Mouse (Mus musculus) adrenal gland, postnatal 25 days (tissue): Measurements from ENCODE around the gene Inpp4b. TPM values are rescaled to one million over a fixed set of nuclear protein-coding genes. Genes with fewer than 3 reads are reported as not detected.
A peak's percentile ranks its signal among the peaks of the same experiment; 100 is the strongest.
"Not testable (repeated sequence)": the region's sequence is repeated elsewhere in the genome, so short reads cannot be mapped to it uniquely, and the experiment has no call there.

ENCODE experiments used
- DNase-seq: peaks from one replicate; pipeline ENCODE4 v3.0.0; 2021; ENCODE audit warnings: mixed read lengths
- total RNA-seq: library from RNA; stranded (reverse); gene quantifications from 2 replicates; pipeline ENCODE4 v1.2.3, GENCODE M21; 2021

Gene Inpp4b
- total RNA-seq, 1 experiment from 2014 or later = 8.7 TPM

DNA sequence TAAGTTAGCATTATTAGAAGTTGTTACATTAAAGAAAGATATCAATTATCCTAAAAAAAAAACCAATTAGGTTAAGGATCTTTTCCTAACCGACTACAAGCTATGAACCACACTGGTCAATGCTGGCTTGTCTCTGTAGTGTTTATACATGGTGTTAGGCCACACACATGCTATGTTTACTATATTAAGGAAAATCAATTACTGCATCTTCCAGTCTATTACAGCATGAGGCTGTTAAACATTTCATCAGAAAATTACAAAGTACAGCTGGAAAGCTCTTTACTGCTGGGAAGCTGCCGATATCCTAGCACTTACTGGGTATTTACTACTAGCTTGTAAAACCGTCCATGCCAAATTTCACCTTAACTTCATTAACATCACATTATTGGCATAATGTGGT is 653.9 kb downstream of the Inpp4b start:
- no peak for DNase-seq

DNA sequence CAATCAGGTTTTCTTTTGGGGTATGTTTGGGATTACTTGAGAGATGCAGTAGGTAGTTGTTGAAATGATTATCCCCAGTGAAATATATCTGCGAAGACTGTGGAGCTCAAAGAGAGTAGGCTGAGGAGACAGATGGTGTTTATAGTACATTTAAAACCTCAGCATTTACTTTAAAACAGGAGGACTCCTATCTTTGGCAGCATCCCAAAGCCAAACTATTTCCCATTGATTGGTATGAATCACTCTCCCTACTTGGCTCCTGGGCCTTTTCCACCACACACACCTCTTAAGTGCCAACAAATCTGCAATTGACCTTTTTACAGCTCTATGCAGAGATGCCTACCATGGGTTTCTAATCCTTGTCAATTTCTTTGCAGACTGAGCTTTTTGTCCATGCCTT is 654.5 kb downstream of the Inpp4b start:
- no peak for DNase-seq

DNA sequence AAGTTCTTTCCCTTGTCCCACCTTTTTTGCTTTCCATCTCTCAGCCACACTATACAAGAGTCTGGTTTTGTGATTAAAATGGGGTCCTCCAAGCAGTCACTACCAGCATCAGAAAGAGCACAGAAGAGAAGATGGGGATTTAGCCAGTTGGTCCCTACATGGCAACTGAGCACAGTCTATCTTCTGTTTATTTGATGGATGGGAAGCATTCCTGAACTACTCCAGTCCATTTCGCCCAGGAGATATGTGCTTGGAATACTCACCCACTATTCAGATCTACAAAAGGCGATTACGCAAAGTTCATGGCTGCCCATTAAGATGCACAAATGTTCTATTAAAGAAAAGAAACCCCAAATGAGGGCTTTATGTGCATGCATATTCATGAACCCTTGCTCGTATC is 661.8 kb downstream of the Inpp4b start:
- DNase-seq = no peak

DNA sequence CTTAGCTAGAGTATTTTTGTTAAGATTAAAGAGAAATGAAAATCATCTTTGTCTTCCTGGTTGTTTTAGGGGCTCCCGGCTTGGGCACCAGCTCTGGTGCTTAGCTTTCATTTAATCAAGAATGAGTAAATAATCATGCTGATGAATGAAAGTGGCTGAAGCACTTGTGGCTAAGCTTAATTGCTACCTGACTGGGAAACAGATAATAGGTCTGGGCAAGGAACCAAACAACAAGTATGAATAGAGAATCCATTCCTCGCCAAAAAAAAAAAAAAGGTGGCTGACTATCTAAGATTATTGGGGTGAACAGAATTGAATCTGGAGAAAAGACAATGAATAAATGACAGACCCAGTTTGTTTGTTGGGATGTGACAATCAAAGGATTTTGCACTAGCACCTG is 663.1 kb downstream of the Inpp4b start:
- DNase-seq = no peak

DNA sequence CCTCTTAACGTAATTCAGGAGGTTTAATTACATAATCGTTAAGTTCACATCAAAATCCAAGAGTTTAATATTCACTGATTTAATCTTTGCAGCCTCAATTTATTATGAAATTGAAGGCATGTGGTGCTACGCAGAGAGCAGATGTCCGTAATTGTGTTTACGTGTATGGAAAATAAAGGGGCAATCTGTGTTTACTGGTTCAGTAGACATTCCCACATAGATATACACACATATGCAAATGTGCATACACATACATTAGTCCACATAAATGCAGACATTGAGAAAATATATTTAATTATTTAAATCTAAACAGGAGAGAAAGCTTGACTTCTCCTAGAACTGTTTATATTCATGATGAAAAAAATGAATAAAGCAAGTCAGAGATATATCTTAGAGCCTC is 675.4 kb downstream of the Inpp4b start:
- no peak for DNase-seq

DNA sequence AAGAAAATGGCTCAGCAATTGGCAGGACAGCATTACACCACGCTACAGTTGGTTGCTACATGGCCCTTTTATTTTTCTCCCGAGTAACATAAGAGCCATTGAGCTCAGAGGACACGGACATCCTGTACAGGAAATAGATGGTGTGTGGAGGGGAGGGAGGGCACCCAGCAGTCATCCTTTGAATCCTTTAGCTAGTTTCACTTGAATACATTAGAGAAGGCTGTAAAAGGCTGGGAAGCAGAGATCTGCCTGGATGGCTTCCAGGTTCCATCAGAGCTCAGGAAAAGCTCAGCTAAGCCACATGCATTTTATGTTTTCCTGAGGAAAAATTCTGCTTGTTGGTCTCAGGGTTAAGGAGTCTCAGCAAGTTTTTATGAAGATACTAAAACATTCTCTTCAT is 685.0 kb downstream of the Inpp4b start:
- DNase-seq = peak; percentile 2

DNA sequence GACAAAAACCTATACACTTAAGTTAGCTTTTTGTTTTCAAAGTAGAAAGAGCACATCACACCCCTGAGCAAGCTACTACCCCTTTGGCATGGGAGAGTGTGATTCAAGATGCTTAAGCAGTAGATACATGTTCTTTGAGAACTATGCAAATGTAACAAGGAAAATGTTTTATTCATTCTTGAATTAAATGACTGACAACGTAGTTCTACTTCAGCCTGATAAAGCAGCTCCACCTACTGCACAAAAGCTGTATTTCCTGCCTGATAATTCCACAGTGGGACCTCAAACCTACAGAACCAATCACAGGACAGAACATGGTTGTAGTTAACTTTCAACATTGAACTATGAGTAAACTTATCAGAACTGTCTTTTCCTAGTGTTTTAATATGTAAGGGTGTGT is 686.5 kb downstream of the Inpp4b start:
- DNase-seq = no peak

DNA sequence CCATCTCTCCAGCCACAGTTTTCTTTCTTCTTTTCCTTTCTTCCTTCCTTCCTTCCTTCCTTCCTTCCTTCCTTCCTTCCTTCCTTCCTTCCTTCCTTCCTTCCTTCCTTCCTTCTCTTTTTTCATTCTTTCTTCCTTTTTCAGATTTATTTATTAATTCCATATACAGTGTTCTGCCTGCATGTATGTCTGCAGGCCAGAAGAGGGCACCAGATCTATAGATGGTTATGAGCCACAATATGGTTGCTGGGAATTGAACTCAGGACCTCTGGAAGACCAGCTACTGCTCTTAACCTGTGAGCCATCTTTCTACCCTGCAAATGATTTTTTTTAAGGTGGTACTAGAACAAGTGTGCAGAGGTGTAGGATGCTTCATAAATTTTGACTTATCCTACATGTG is 689.7 kb downstream of the Inpp4b start:
- DNase-seq = not testable (repeated sequence)

DNA sequence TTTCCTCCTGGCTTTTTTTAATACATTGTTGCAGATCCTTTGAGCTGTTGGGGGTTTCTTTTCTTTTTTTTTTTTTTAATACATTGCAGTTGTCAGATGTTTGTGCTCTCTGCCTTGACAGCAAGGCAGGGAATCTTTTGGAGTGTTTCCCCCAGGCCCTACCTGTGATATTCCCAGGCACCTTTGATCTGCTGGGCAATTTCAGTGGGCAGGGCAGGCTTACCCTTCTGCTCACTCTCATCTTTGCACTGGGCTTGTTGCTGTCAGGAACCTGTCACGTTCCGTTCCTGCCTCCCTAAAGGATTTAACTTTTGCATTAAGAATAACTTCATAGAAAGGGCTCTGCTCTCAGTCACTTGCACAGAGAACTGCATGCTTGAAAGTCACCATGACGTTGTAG is 711.7 kb downstream of the Inpp4b start:
- DNase-seq = no peak

DNA sequence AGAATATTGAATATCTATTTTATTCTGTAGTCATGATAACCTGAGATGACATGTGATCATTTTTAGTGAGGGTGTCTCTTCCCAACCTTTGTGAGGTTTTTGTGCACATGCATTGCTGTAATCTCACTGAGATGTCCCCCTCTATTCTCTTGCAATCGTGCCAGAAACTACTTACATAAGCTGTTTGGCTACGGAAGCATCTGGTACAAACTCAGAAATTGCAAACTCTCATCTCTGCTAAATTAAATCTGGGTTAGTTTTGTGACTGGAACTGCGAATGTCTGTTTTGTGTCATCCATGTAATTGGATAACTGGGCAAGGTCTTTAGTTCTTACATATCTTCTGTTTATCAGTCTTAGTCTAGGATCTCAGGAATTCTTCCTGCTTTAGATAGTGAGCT is 725.3 kb downstream of the Inpp4b start:
- no peak for DNase-seq

DNA sequence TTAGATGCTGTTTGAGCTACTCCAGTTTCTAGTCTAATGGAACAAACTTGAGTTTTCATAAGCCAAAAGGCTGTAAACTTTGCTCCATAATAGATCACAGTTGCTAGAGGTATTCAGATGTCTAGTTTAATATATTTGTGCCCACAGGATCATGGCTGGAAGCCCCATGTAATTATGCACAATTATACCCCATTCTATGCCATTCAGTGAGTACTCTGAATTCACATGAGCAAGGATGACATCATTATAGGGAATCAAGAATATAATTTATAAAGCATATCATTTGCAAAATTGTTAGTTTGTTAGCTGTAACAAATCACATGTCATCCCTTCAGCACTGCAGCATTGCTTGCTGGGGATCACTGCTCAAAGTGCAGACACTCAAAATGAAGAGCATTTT is 736.9 kb downstream of the Inpp4b start:
- no peak for DNase-seq

DNA sequence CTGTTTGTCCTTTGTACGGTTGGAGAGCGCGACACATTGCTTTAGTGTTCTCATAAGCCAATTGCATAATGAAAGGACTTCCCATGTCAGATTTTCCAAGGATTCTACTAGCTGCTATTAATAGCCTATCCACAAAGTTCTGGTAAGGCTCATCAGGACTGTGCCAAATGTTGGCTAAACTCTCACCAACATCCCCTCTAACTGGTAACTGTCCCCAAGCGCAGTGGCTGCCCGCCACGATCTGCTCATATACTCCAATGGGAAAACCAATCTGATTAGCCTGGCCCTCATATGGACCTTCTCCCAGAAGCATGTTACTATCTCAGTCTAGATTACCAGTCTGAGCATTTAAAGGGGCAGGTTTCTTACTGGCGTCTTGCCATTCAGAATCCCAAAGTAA is 744.3 kb downstream of the Inpp4b start:
- DNase-seq = not testable (repeated sequence)

DNA sequence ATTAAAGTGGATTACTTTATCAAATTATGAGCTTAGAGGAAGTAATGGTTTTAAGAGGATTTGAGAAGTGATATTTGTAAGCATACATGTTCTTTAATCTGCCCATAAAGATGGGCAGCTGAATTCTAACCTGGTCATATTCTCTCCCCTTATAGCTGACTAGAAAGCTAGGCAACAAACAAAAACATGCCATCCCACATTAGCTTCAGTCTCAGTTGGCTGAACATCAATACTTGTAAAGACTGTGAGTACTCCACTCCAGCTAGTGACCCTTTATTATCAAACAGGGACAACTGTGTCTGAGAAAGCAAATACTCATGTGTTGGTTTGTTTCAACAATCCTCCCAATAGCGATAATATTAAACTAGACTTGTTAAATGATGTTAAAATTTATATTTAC is 748.5 kb downstream of the Inpp4b start:
- no peak for DNase-seq

DNA sequence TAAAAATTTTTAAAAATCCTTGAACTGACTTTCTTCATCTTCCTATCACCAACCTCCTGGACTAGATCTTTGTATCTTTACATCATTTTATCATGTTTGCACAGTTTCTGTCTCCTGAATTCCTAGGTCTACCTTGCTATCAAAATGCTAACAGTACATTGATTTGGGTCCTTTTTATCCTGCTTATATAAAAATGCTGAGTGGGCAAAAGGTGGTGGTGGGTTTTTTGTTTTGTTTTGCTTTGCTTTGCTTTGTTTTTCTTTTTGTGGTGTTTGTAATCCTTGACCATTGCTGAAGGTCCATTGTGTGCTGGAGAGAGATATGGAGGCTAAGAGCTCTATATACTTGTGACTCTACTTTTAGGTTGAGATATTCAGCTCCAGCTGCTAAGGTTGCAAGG is 750.9 kb downstream of the Inpp4b start:
- DNase-seq = no peak

DNA sequence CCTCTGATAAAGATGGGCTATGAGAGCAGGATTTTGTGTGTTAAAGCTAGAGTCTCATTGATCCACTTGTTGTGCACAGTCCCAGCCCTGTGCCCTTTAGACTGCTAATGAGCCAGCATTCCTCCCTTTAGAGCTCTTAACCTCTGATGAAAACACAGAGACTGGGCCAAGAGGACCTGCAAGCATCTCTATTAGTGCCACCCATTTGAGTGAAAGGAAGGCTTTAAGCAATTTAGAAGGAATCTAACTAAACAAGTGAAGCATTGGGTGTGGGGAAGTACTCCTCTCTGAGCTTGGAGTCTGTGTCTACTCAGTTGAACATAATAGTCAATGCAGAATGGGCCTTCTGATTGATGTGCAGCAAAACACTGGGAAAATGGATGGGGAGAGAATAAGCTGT is 762.2 kb downstream of the Inpp4b start:
- DNase-seq = no peak

DNA sequence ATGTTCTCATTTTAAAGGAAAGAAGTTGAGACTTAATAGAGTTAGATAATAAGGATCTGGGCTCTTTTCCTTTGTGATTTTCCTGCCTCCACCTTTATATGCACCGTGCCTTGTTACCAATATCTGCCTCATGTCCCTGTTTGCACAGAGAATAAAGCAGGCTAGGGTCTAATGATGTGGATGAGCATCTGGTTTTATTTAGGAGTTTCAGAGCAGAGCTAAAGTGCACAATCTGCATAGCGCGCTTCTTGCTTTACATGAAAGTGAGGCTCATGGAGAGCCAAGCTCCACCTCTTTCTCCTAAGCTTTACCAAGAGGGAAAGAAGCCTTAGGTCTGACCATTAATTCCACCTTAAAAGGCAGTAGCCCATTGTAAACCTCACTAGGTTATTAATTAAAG is 763.8 kb downstream of the Inpp4b start:
- no peak for DNase-seq

DNA sequence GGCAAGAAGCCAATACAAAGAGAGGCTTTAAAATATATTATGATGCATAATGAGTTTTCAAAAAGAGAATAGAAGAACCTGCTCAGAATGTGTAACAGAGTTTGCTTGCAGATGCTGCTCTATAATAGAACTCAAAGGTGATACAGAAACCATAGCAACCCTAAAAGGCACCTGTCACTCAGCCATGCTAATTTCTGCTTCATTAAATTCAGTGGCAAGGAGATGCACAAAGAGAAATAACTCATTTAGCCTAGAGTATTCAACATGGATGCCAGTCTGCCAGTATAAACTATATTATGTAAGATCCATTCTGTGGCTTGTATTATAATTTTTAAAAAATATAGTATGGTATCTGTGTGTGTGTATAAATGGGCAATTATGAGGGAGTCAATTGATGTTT is 807.9 kb downstream of the Inpp4b start:
- no peak for DNase-seq

DNA sequence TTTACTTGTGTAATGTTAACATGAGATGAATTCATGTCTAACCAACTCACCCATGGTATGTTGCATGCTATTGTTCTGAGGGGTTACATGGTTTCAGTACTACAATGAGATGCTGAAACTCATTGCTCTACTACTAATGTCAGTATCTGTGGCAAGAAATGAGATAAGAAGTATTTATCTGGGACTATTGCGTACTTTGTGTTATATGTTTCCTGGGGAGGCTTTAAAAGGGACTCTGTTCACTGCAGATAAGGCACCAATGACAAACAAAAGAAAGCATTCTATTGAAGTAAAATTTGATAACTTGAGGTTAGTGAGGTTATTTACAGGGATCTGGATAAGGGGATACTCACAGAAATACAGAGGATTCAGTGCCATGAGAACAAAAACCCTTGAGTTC is 815.6 kb downstream of the Inpp4b start:
- no peak for DNase-seq
